Mouse (Mus musculus): ENCODE measurements around the gene Gm12184.
A peak's percentile ranks its signal among the peaks of the same experiment; 100 is the strongest.
"Not testable (repeated sequence)": the region's sequence is repeated elsewhere in the genome, so short reads cannot be mapped to it uniquely, and the experiment has no call there.

Gm12184 gene

GRCm38 (mm10) chr11:48825979-48826751, at the start of gene Gm12184, which contains the start of gene Trim7:
Gm12184 (minus strand) TSS chr11:48826655.
Trim7 (plus strand) TSS chr11:48826140.
- not testable (repeated sequence) for DNase-seq

GRCm38 (mm10) chr11:48875343-48875837, 48.9 kb upstream of the Gm12184 start:
- not testable (repeated sequence) for DNase-seq

DNA sequence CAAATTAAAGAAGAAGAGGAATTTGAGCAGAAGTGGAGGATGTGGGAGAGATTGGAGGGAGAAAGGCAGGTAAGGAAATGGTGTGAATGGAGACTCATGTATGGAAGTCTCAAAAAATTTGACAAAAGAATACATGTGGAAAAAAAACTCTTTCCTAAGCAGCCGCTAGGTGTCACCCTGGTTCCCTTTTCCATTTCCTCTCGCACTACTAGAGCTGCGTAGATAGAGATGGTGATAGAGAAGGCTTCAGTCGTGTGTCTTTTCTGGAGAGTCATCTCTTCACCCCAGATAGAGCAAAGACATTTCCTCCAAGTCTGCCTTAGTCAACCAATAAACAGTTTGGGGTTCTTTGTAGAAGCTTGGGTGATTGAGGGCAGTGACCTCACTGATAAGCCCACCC, 48.0 kb upstream of the Gm12184 start:
- peak; percentile 76 for DNase-seq

- DNase-seq: no peak
Observed at GRCm38 (mm10) chr11:48873591-48874290, 47.3 kb upstream of the Gm12184 start.

DNA sequence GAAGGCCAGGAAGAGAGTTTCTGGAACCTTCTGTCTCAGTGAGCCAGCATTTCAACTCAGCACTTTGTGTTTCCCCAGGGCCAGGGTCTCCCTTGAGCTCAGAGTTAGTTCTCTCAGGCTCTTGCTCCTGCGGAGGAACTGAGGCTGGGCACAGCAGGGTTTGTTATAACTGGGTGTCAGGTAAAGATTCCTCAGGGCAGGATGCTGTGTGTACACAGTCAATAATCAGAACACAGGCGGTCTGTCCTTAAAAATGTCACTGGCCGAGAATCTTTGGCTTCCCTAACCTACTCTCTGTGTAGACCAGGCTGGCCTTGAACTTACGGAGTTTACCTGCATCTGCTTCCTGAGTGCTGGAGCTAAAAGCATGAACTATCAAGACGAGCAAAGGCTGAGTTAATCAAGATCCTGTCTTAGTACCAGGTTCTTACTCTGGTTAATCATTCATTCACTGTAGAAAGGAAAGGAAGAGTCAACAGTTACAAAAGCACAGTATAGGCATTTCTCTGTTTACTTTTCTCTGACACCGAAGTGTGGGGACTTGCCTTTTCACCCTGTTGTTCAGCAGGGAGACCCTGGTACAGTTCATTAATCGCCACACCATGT, 46.3 kb upstream of the Gm12184 start:
- DNase-seq: peak; percentile 19

- DNase-seq: peak; percentile 57
Observed at GRCm38 (mm10) chr11:48871817-48872541, 45.5 kb upstream of the Gm12184 start.

DNA sequence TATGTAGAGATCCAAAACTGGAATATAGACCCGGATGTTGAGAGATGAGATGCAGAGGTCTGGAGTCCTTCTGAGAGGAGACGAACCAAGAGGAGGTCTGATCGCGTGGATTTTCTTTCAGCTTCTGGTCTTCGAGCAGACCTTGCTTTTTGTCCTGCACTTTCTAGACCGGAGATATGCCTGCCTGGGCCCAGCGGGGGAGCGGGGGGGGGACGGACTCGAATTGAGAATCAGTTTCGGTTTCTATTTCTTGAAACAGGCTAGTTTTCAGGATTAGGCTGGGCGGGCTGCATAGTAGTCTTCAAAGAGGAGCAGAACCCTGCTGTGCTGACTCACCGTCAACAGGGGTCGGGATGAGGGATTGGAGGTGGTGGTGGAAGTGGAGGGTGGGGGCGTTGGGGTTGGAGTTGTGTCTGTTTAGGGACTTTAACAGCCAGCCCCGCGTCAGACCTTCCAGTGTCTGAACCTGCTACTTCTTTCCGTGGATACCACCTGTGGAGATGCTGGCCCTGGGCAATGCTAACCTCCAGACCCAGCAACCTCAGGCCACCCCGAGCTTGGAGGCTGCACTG, 44.8 kb upstream of the Gm12184 start, which contains the start of gene Irgm1:
Gene Irgm1 (minus strand): TSS at position 483 of the 572 bp plus-strand sequence.
- peak; percentile 80 for DNase-seq

DNA sequence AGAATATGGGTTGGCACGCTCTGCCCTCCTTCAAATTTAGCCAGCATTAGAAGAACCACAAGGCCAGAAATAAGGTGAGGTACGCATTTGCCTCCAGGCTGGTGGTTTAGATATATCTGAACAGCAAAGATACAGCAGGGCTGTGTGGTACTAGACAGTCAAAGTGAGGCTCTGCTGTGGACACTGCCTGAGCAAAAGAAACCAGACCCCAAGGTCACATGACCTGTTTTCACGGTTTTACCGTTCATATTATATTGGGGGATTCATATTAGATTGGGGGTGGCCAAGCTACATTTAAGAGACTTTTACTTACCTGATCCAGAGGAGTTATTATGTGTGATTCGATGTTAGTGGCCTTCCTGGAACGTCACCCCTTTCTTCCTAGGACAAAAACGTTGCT, 44.3 kb upstream of the Gm12184 start:
- DNase-seq: peak; percentile 21

- peak; percentile 40 for DNase-seq
Observed at GRCm38 (mm10) chr11:48869380-48870110, 43.1 kb upstream of the Gm12184 start.

DNA sequence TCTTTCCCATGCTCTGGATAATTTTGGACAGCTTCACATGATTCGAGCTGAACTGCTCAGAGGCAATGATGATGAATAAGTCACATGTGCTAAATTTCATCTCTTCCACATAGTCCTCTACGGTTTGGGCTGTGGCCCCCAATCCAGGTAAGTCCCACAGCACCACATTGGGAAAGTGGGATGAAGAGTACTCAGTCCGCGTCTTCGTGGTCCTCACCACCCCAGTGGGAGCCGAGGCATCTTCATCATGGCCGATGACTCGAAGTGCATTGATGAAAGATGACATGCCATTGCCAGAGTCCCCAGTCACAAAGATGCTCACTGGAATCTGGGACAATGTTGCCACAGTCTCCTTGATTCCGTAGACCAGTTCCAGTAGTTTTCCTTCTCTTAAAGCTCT, 40.0 kb upstream of the Gm12184 start:
- DNase-seq: no peak

GRCm38 (mm10) chr11:48863808-48864207, 37.4 kb upstream of the Gm12184 start:
- DNase-seq: no peak

- no peak for DNase-seq
Observed at GRCm38 (mm10) chr11:48862784-48863319, 36.4 kb upstream of the Gm12184 start.

DNA sequence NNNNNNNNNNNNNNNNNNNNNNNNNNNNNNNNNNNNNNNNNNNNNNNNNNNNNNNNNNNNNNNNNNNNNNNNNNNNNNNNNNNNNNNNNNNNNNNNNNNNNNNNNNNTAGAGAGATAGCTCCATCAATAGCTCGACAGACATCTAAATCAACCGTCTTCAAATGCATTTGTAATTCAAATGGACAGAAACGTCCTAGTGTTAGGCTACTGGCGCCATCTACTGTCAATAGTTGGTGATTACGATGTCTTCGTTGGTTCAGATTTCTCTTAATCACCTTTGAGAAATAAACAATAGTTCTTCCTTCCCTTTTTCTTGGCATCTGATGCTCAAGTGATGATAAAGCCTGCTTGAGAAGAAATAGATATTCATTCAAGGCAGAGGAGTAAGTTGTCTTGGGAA, 32.6 kb upstream of the Gm12184 start:
- DNase-seq: peak; percentile 69

DNA sequence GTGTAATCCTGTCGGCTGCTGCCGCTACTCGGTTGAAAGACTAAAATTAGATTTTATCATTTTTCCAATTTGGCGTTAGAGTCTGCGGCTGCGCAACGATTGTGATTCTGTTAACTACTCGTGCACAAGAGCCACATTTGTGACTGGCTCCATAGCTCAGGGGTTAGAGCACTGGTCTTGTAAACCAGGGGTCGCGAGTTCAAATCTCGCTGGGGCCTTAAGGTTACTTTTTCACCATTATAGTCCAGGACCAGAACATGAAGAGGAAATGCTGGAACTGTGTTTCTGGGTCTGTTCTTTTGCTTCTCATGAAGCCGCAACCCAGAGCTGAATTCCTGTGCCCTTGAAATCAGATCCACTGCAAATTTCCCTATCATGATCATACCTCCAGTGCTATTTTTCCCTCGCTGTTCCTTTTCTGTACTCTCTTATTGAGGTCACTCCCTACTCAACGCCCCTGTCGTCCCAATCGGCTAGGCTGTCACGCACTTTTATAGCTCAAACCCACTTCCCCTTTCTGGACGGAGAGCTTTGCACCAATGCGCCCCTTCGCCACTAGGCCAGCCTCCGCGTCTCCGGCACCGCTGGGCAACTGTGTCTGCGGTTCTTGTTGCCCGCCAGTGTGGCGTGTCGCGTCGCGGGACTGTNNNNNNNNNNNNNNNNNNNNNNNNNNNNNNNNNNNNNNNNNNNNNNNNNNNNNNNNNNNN, 27.2 kb upstream of the Gm12184 start:
- peak; percentile 89 for DNase-seq

DNA sequence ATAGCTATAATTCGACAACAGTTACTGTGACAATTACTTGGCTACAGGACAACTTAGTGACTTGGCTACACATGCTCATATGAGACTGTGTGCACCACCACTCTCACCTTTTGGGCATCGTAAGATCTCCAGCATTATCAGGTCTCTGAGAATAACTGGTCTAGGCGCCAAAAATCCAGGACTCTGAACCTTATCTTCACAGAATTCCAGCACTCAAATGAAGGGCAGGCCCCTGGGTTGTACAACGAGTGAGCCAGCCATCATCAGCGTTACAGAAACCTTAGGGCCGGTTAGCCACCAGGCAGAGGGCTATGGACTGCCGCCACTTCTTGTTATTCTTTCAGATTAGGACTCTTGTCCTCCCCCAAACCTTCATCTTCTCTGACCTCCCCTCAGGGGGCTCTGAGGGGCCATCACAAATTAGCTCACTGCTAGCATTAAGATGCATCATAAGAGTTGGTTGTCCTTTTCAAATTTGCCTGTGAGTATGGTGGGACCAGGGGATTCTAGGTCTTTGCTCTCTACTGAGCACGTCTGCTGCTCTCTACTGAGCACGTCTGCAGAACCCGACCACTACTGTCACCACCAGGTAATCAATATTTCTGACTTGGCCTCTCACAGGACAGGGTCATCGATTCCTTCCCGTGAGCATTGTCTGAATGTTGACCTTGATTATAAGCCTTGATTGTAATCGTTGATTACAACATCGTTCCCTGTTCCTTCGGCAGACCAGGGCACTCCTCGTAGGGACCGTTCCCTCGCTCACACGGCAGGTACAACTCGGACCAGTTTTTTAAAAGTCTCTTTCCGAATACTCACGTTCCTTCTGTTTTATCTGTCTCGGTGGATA, 26.4 kb upstream of the Gm12184 start:
- DNase-seq: no peak

- DNase-seq: no peak
Observed at GRCm38 (mm10) chr11:48852190-48852589, 25.7 kb upstream of the Gm12184 start.

- no peak for DNase-seq
Observed at GRCm38 (mm10) chr11:48851270-48851995, 25.0 kb upstream of the Gm12184 start.

DNA sequence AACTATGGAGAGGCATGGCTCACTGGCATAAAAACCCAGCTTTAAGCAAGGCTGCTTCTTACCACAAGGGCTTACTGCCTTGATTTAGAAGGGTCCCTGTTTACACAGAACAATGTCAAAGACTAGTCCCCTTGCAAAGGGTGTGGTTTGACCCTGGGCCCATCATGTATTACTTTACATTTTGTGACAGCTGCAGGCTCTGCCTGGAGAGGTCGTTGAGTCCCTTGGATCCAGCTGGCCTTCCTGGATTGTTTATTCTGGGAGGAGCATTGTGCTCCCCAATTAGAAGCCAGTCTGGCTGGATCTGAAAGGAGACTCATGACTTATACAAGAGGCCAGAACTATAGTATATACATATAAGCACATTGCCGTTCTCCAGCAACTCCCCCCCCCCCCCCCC, 23.8 kb upstream of the Gm12184 start:
- DNase-seq: no peak

DNA sequence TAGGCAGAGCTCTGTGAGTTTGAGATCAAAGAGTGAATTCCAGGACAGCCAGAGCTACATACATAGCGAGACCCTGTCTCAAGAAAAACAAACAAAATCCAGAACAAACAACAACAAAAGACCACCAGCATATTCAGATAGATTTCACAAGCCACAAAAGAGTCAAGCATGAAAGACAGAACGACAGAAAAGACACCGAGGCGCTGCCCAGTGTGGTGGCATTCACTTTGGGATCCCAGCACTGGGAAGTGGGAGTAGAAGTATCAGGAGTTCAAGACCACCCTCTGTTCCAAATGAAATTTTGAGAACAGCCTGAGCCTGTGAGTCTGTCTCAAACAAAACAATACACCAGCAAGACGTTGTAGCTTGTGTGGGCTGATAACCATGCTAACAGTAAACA, 20.4 kb upstream of the Gm12184 start:
- DNase-seq: no peak

Data from thymus, postnatal 14 days (tissue).